Mouse (Mus musculus) adrenal gland, adult (tissue): ENCODE data around the gene Herc3.

Experiments used
- DNase-seq, 2 experiments: peaks; one replicate each; pipeline ENCODE4 v3.0.0; 2022 to 2023; ENCODE audit warnings: low spot score in 1 of 2; ENCODE audit not compliant: inconsistent age in 2 of 2

The Herc3 gene

DNA sequence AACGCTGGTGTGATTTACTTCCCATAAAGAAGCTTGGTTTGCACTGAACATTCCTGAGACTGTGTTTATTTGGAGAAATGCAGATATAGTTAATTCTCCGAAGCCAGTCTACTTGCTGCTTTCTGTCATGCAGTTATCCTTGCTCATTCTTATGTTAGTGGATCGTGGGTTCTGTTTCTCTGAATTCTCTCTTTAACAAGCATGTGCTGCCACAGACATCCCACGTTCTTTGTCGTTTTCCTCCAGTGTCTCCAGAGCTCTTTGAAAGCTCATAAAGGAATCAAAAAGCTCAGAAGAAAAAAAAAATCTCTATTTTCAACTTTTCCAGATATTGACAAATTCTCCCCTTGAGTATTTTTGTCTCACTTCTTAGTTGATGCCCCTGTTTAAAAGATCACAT lies 82.7 kb downstream of the Herc3 start:
- DNase-seq = no peak

DNA sequence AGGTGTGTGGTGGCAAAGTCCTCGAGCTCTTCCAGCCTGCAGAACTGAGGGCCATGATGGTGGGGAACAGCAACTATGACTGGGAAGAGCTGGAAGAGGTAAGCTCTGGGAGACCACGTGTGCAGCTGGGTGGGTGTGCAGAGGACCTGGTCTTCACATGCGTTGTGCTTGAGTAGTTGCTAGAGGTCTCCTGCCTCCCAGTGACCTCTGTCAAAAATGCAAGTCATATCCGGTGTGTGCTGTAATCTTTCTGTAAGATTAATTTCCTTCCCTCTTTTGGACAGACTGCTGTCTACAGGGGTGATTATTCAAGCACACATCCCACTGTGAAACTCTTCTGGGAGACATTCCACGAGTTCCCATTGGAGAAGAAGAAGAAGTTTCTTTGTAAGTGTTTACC lies 85.2 kb downstream of the Herc3 start:
- no peak for DNase-seq

DNA sequence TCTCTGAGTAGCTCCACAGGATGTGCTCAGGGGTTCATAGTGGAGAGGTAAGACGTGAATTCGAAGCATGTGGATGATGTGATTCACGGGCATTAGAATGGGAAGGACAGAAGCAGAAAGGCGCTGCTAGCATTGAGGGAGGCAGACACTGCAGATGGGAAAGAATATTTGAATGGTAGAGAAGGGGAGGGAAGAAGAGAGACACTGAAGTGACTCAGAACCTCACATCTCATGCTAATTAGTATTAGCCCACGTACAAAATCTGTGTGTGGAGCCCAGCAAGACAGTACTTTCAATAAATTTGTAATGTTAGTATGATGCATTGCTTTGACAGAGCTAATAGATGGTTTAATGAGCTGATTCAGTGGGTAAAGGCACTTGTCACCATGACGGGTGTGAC lies 89.5 kb downstream of the Herc3 start:
- DNase-seq = no peak

DNA sequence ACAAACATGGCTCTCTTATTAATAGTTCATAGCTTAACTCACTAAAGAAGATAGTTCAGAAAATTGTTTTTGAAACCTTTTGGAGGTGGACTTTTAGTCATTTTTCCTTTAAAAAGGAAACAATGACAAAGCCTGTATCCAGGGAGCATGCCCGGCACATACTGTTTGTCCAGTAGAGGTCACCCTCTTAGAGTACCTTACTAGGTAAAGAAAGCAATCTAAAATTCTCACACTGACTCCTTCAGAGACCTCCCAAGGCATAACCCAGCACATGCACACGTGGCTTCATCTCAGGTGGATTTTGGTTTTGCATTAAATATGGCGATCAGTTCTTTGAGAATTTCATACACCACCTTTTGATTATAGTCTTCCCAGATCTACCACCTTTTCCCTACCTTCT lies 90.4 kb downstream of the Herc3 start:
- peak in 1 of 2 experiments; percentile 48 for DNase-seq

DNA sequence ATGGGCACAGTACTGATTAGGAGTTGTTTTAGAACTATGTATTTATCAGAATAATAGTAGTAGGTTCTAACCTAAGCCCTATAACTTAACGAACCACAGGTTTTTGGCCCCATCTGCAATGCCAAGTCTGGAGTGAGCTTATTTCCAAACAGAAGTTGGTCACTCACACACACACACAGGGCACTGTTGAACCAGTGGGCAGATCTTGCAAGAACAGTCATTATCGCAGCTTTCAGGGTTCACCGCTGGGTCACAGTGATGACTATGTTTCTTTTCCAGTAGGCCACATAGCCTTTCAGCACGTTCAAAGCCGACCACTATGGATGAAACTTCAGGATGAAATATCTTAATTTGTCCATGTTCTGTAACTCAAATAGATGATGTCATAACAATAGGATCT lies 91.2 kb downstream of the Herc3 start:
- DNase-seq = no peak

DNA sequence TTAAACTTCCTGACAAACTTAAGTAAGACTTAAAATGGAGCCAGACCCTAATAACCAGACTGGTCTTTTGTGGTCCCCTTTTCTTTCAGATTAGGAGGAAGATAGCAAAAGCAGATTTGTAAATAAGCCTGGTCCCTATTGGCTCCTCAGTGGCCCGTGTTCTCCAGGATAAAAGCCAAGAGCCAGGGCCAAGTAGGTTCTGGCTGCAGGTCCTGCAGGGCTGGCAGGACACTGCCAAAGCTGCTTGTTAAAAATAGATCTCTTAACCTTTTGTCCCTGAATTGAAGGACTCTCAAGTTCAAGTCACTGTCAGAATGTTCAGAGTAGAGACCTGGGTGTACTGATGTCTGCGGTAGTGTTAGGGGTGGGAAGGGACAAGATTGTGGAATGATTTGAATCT lies 96.6 kb downstream of the Herc3 start:
- DNase-seq = peak; percentile 21 to 71

DNA sequence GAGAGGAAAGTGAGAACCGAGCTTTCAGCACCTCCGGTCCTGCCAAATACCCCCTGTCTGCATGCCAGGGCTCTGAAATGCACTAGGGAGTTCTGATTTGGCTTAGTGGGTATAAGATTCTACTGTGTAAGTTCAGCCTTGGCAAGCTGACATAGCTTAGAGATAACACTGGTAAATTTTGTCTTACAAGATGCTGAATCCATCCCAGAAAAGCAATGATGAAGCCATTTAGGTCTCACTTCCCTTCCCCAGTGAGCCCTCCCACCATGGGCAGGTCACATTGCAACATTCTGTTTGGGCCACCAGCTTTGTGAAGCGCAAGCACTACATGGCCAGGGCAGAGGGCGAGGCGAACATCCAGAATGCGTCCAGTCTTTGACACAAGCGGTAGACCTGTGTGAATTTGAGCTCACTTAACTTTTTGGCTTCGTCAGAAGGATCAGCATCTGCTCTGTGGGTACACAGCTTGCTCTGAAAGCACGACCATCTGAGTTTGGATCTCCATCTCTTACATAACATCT lies 98.7 kb downstream of the Herc3 start:
- DNase-seq = peak in 1 of 2 experiments; percentile 62

DNA sequence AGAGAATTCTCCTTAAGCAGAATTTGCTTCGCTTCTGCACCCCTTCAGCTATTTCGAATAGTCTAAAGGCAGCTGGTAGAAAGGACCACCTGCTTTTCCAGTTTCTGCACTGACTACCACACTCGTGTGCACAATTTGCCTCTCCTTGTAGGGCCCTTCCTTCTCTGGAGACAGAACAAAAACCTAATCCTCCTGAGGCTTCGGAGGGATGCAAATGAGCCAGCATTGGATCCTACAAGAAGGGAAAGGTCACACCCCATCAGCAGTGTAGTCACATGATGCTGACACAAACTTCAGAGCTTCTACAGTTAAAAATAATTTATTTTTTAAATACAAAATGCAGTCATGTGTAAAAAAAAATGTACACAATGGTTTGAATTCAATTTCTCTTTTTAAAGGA lies 99.9 kb downstream of the Herc3 start:
- no peak for DNase-seq

DNA sequence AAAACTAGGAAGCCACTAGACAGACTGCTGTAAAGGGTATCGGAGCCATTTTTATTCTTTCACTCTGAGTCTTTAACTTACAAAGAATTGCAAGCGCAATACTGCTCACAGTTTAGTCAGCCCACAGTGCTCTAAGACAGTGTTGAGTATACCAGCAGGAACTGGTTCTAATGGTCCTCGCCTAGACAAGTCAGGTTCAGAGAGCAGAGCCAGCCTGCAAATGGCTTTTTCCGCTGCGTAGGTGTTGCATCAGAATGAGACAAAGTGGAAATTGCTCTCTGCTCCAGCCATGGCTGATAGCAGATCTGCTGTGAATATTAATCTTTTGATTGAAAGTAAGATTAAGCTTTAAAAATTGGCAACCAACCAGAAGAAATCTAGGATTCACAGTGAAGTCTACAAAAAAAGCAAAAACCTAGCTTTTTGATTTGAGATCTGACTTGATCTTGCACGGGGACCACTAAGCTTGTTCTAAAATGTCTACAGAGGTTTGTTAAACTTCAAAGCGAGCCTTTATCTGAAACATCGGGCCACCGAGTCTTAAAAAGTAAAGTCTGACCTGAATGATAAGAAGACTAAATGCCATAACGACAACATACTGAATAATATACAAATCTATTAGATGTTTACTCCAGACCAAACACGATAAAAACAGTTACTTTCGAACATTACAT lies 101.4 kb downstream of the Herc3 start:
- DNase-seq = no peak

DNA sequence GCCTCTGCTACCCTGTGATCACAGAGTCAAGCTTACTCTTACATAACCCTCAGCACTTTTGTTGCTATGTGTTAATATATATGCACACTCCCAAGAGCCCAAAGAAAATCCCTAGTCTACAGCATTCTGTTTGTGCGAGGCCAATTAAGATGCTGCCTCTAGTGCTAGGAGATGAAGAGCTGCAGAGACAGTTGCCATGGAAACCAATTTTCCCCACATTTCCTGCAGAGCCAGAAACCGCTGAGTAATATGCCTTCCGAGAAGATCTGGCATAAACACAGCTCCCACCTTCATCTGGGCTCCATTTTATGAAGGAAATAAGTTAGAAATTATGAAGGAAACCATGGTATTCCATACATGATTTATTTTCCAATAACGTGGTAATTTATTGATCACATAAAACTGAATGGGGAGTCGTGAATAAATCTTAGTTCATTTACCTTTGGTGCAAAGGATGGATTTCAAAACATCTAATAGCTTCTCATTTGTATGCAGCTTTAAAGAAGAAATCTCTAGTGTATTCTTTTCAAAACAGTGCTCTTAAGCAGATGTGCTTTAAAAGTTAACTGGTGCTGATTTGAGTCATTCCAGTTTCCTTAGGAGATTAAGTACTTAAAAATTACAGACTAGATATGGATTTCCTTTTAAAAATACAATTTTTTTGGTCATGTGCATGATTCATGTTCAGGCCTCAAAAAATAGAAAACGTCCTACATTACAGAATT lies 102.1 kb downstream of the Herc3 start:
- DNase-seq = no peak

DNA sequence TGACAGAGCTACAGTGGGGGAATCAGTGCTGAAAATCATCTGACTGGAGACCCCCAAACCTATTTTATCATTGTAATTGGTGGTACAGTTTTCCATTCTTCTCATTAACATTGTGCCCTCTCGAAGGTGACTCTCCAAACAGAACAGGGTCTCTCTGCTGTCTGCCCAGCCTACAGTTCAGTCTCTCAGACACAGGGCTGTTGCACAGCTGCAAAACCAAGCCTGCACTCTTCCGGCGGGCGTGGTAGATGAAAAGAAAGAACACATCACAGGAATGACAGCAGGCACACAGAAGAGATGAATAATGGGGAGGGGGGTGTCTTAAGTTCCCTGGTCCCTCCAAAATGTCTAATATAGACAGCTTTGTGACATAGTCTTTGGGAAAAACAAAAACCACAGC lies 102.9 kb downstream of the Herc3 start:
- DNase-seq = no peak

DNA sequence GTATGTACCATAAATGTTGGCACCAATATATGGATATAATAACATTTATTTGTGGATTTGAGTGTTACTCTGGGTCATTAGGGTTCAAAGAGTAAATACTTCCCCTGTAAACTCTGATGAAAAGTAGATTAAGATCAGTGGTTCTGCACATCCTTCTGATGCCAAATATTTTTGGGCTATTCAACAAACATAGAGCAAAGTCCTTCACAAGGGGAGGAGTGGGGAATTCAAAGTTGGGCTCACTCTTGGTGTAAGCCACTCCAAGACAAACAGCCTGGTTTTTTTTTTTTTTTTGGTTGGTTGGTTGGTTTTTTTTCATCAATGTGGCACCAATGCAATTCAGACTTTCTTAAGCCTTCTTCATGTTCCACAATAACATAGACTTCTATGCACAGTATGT lies 106.5 kb downstream of the Herc3 start:
- DNase-seq = no peak

DNA sequence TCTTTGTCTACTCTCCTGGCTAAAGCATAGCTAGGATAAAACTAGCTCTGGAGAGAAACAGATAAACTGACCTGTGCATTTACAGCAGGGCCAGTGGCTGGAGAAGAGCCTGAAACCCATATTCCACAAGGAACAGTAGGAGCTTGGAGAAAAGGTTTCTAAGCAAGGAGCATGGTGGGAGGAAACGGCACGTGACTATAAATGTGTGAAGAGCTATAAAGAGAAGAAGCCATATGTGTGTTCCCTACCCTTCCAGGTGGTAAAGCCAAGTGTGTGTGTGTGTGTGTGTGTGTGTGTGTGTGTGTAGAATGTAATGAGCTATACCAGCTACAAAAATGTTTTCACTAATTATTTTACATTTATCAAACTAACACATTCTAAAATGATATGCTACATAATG lies 111.0 kb downstream of the Herc3 start:
- DNase-seq = no peak

DNA sequence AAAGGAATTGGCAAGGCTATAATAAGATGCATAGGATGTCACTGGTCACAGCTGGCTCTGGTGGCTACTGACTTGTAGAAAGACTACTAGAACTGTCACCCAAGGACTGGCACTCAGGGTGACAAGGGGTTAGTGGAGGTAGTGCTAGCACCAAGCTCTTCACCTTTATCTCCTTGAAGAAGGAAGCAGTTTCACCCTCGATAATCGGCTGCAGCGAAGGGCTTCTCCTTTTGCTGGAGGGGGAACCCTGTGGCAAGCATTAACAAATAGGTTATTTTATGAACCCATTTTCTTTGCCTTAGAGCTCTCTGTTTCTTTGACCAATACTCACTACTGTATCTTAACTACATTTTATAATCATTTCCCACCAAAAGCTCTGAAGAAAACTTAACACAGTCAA lies 112.7 kb downstream of the Herc3 start:
- DNase-seq = no peak

DNA sequence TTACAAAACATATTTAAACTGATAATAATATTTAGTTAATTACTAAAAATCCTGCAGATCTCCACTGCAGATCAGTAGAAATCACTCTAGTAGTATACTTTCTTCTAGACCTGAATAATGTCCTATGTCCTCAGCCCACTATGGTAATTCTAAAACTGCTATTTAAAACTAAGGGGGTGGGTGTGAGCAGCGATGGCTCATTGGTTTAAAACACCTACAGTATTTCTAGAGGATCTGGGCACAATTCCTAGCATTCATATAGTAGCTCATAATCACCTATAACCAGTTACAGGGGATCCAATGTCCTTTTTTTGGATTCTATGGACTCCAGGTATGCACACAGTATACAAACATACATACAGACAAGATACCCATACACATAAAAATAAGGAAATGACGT lies 115.0 kb downstream of the Herc3 start:
- DNase-seq = no peak

DNA sequence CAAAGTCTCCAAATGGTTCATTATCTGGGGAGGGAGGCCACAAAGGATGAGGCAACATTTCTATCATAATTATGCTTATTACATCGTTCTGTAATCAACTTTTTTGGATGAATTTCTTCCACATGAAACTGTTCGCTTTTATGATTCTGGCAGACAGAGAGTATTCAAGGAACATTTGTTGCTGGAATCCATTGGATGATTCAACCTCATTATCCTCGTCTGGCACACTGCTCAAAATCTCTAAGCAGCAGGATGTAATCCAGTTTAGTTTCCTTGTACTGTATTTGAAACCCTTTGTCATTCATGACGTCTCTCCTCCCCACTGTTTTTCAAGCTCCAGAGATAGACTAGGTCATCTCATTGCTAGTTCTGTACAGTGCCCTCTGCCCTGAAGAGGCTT lies 115.6 kb downstream of the Herc3 start:
- no peak for DNase-seq

DNA sequence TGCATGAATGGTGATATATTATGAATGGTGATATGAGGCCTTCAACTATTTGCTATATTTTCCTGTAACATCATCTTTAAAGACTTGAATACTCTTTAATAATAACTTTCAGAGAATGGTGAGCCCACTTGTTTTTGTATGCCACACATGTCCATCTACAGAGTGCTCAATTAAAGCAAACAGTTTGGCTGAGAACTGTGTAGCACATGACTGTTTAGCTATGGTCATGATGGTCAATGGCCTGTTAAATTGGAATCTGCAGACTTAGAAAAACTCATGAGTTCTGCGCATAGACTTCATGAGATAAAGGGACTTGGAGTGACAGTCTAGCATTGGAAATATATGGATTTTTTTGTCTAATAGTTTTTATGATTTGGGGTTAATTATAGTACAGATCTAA lies 119.1 kb downstream of the Herc3 start:
- DNase-seq = no peak

DNA sequence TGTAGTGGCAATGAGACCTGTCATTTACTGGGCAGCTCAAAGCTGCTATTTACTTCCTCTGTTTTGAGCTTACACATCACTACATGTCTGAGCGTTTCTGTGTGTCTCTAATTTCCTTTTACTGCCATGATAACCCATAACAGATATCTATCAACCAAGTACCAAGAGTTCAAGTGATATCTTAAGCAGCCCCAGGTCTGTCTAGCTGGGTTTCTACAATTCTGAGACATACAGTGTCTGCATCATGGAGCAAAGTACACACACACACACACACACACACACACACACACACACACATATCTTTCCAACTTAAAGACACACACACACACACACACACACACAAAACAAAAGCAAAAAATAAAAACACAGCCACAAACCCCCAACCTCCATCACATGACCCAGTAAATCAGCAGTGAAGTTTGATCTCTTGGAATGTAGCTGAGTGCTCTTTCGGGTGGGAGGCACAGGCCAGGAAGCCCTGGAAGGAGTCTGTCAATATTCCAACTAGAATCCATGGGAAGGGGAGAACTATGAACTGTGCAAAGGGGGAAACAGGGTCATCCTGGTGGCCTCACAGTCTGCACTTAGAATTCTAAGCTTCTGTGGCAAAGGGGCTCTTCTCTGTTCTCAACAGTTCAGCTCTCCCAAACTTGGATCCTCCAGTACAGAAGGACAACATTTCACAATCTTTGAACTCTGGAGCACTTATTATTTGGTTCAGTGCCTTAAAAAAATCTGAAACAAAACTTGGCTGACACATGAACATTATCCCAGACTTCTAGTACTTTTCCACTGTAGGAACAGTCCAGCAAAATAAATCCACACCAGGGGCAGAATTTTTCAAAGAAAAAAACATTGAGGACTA lies 120.1 kb downstream of the Herc3 start:
- DNase-seq = peak in 1 of 2 experiments; percentile 53

DNA sequence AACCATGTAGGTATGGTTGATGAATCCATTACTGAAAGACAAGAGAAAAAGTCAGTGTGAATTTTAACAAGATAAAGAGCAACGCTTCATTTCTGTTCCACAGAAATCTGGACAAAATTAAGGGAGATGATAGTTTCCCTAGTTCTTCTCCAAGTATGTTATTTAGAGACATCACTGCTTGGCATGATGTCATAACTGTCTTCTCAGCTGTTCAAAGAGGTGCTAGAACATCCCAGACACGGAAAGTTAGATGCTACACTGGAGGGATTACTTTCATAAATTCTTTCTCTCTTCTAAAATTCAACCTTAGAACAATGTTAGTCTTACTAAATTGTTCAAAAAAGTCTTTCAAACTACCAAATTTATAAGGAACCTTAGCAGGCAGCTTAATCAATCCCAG lies 129.3 kb downstream of the Herc3 start:
- no peak for DNase-seq

DNA sequence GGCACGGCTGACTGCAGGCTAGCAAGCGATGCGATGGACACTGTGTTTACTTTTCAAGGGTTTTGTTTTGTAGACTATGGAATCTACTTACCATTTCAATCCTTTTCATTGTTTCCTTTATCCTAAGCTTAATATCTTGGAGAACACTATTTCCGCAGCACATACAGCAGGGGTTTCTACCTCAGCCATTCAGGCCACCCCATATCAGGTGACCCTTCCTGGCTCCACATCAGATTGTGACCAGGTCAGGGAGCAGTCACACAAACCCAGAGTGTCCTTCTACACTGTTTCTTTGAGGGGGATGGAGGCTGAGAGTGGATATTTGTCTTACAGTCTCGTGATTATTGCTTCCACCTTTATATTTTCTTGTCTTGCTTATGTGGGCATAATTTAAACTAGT lies 131.4 kb downstream of the Herc3 start:
- no peak for DNase-seq

DNA sequence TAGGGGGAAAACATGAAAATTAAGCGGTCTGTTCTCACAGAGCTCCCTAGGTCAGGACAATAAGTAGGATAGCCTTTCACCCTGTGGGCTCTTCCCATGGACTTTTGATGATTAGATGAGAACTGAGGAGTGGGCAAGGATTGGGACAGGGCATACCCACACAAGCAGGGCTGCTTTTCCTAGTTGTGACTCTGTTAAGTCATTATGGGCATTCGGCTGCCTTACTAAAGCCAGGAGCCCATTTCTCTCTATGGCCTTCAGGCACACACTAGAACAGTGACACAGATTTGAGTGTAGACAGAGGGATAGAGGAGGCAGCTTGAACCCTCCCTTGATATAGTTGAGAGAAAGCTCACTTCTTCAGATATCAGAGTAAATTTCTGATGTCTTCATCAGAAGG lies 132.8 kb downstream of the Herc3 start:
- no peak for DNase-seq

DNA sequence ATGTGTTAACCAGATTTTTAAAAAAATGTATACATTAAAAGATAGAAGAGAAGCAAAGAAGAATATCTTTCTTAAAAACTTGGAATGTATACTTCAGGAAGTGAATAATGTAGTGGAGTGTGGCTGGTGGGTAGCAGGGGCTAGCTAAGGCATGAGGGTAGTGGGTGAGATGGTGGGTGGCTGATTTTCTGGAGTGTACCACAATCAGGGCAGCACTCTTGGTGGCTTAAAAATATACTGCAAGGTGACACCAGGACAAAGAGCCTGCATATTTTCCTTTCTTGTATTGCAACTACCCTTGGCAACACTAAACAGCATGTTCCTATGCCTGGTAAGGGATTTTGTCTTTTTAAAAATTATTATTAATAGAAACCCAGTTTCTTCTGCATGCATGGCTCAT lies 133.3 kb downstream of the Herc3 start:
- DNase-seq = no peak
